Mouse (Mus musculus) cortical plate, adult 2 months (tissue): Measurements from ENCODE around the gene Pla2g3.

Source experiments
- CTCF ChIP-seq: fragments of 200-500 bp; IDR thresholded peaks from 2 replicates; pipeline ENCODE4 v1.5.1; 2011; ENCODE audit warnings: mild to moderate bottlenecking, control low read depth, low read length; ENCODE audit not compliant: insufficient read depth; ENCODE audit errors: extremely low read depth
- POLR2A ChIP-seq: fragments of 200-500 bp; IDR thresholded peaks from 2 replicates; pipeline ENCODE4 v1.6.1; 2011; ENCODE audit warnings: mild to moderate bottlenecking, low read length, control low read depth; ENCODE audit not compliant: insufficient read depth; ENCODE audit errors: extremely low read depth

DNA sequence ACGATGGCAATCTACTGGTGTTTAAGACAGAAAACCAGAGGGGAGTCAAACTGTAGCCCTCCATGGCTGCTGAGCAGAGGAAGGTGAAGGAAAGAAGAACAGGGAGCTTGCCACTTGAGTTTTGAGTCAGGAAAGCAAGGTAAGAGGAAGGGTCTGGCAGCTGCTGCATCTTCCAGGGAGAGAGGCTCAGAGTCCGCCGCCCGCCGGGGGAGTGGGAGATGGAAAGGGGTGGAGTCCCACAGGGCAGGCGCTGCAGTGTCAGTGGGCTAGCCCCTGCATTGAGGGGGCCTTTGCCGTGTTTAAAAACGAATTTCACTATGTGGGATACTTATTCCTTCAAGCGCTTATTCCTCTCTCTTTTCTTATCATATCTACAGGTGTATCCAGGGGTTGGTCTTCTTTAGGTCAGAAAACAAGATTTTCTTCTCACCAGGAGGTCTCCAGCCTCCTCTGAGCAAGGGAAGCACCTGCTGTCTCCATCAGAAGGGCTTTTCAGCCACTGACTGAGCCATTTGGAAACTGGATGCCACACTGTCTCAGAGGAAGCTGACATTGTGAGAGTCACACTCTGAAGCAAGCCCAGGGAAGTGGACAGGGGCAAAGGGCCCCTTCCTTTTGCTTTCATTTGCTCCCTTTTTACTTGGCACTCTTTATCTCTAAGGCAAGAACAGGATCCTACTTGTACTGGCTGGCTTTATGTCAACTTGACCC, 57.6 kb downstream of the Pla2g3 start:
- TF ChIP-seq CTCF, result no peak
- no peak for TF ChIP-seq POLR2A
